Mouse (Mus musculus) frontal cortex, adult (tissue): ENCODE data around the gene Nutf2.
"Not testable (repeated sequence)": the region's sequence is repeated elsewhere in the genome, so short reads cannot be mapped to it uniquely, and the experiment has no call there.

ENCODE experiments used
- ATAC-seq: cut with Nextera tagmentation; 2 replicates; pipeline ENCODE4 v1.9.2; 2017; ENCODE audit warnings: mild to moderate bottlenecking, moderate library complexity, mixed read lengths; ENCODE audit not compliant: low TSS enrichment

Gene Nutf2

GRCm38 (mm10) chr8:105860143-105860981 is at the start of gene Nutf2:
Nutf2 (plus strand) TSS chr8:105860580.
- ATAC-seq: peak; percentile 93

GRCm38 (mm10) chr8:105811061-105811460 is 49.3 kb upstream of the Nutf2 start:
- no peak for ATAC-seq

- ATAC-seq: no peak
Observed at GRCm38 (mm10) chr8:105811543-105811942, 48.8 kb upstream of the Nutf2 start.

GRCm38 (mm10) chr8:105812511-105812910 is 47.9 kb upstream of the Nutf2 start:
- ATAC-seq: no peak

GRCm38 (mm10) chr8:105813241-105813640 is 47.1 kb upstream of the Nutf2 start:
- ATAC-seq: no peak

GRCm38 (mm10) chr8:105819659-105820058 is 40.7 kb upstream of the Nutf2 start:
- no peak for ATAC-seq

GRCm38 (mm10) chr8:105820925-105821324 is 39.5 kb upstream of the Nutf2 start:
- ATAC-seq: no peak

GRCm38 (mm10) chr8:105825506-105825905 is 34.9 kb upstream of the Nutf2 start:
- ATAC-seq: no peak

GRCm38 (mm10) chr8:105826379-105826778 is 34.0 kb upstream of the Nutf2 start:
- ATAC-seq: no peak

- peak; percentile 98 for ATAC-seq
Observed at GRCm38 (mm10) chr8:105826861-105827848, 33.2 kb upstream of the Nutf2 start, which contains the start of the genes Ranbp10 and Tsnaxip1. Ranbp10 (minus strand) TSS chr8:105827350. Tsnaxip1 (plus strand) TSS chr8:105827731.

- not testable (repeated sequence) for ATAC-seq
Observed at GRCm38 (mm10) chr8:105833740-105834139, 26.6 kb upstream of the Nutf2 start.

- peak; percentile 82 for ATAC-seq
Observed at GRCm38 (mm10) chr8:105835318-105835717, 25.1 kb upstream of the Nutf2 start.

GRCm38 (mm10) chr8:105836991-105837390 is 23.4 kb upstream of the Nutf2 start:
- no peak for ATAC-seq

- ATAC-seq: no peak
Observed at GRCm38 (mm10) chr8:105839209-105839608, 21.2 kb upstream of the Nutf2 start.

GRCm38 (mm10) chr8:105846678-105847077 is 13.7 kb upstream of the Nutf2 start:
- no peak for ATAC-seq

- ATAC-seq: no peak
Observed at GRCm38 (mm10) chr8:105850014-105850413, 10.4 kb upstream of the Nutf2 start.

GRCm38 (mm10) chr8:105850611-105851010 is 9.8 kb upstream of the Nutf2 start:
- no peak for ATAC-seq

- ATAC-seq: peak; percentile 78
Observed at GRCm38 (mm10) chr8:105851651-105852143, 8.7 kb upstream of the Nutf2 start.

- no peak for ATAC-seq
Observed at GRCm38 (mm10) chr8:105852146-105852729, 8.1 kb upstream of the Nutf2 start.

- ATAC-seq: no peak
Observed at GRCm38 (mm10) chr8:105853178-105853577, 7.2 kb upstream of the Nutf2 start, which contains the start of gene Cenpt. Cenpt (minus strand) TSS chr8:105853278.

GRCm38 (mm10) chr8:105854303-105854702 is 6.1 kb upstream of the Nutf2 start:
- no peak for ATAC-seq
